Mouse (Mus musculus): ENCODE results near the gene Tekt1.

The Tekt1 gene

GRCm38 (mm10) chr11:72393243-72393642 lies 31.0 kb upstream of the Tekt1 start:
- in situ Hi-C loops (cut with MboI; ENCODE audit: low sequenced_read_pairs) = no loop called here

- in situ Hi-C loops (cut with MboI; ENCODE audit: low sequenced_read_pairs) = no loop called here
Measured at GRCm38 (mm10) chr11:72391181-72391580, 28.9 kb upstream of the Tekt1 start.

- in situ Hi-C loops (cut with MboI; ENCODE audit: low sequenced_read_pairs) = no loop called here
Measured at GRCm38 (mm10) chr11:72389407-72390142, 27.3 kb upstream of the Tekt1 start.

GRCm38 (mm10) chr11:72388113-72388529 lies 25.9 kb upstream of the Tekt1 start:
- in situ Hi-C loops (cut with MboI; ENCODE audit: low sequenced_read_pairs) = no loop called here

GRCm38 (mm10) chr11:72379351-72379750 lies 17.1 kb upstream of the Tekt1 start:
- in situ Hi-C loops (cut with MboI; ENCODE audit: low sequenced_read_pairs) = no loop called here

GRCm38 (mm10) chr11:72378222-72378621 lies 16.0 kb upstream of the Tekt1 start:
- in situ Hi-C loops (cut with MboI; ENCODE audit: low sequenced_read_pairs) = no loop called here

GRCm38 (mm10) chr11:72376562-72376961 lies 14.3 kb upstream of the Tekt1 start:
- in situ Hi-C loops (cut with MboI; ENCODE audit: low sequenced_read_pairs) = no loop called here

- in situ Hi-C loops (cut with MboI; ENCODE audit: low sequenced_read_pairs) = no loop called here
Measured at GRCm38 (mm10) chr11:72369904-72370672, 7.8 kb upstream of the Tekt1 start.

- in situ Hi-C loops (cut with MboI; ENCODE audit: low sequenced_read_pairs) = no loop called here
Measured at GRCm38 (mm10) chr11:72367934-72368674, 5.9 kb upstream of the Tekt1 start.

- in situ Hi-C loops (cut with MboI; ENCODE audit: low sequenced_read_pairs) = no loop called here
Measured at GRCm38 (mm10) chr11:72366126-72366525, 3.9 kb upstream of the Tekt1 start.

- in situ Hi-C loops (cut with MboI; ENCODE audit: low sequenced_read_pairs) = no loop called here
Measured at GRCm38 (mm10) chr11:72364526-72364925, 2.3 kb upstream of the Tekt1 start.

GRCm38 (mm10) chr11:72363523-72364240 lies 1.4 kb upstream of the Tekt1 start:
- in situ Hi-C loops (cut with MboI; ENCODE audit: low sequenced_read_pairs) = no loop called here

- in situ Hi-C loops (cut with MboI; ENCODE audit: low sequenced_read_pairs) = no loop called here
Measured at GRCm38 (mm10) chr11:72361385-72362346, 576 bp downstream of the Tekt1 start.

- in situ Hi-C loops (cut with MboI; ENCODE audit: low sequenced_read_pairs) = loop anchor here (10.0 kb wide), 1 partner anchor 200 kb away; the partner anchor contains the start of gene Spns3
Measured at GRCm38 (mm10) chr11:72354971-72355728, 7.1 kb downstream of the Tekt1 start.

GRCm38 (mm10) chr11:72353186-72353585 lies 9.1 kb downstream of the Tekt1 start:
- in situ Hi-C loops (cut with MboI; ENCODE audit: low sequenced_read_pairs) = loop anchor here (10.0 kb wide), 1 partner anchor 202 kb away; the partner anchor contains the start of gene Spns3

- in situ Hi-C loops (cut with MboI; ENCODE audit: low sequenced_read_pairs) = loop anchor here (10.0 kb wide), 1 partner anchor 203 kb away; the partner anchor contains the start of gene Spns3
Measured at GRCm38 (mm10) chr11:72352272-72352671, 10.0 kb downstream of the Tekt1 start.

GRCm38 (mm10) chr11:72349652-72350051 lies 12.6 kb downstream of the Tekt1 start:
- in situ Hi-C loops (cut with MboI; ENCODE audit: low sequenced_read_pairs) = loop anchor here (10.0 kb wide), 1 partner anchor 205 kb away; the partner anchor contains the start of gene Spns3

- in situ Hi-C loops (cut with MboI; ENCODE audit: low sequenced_read_pairs) = no loop called here
Measured at GRCm38 (mm10) chr11:72349016-72349415, 13.2 kb downstream of the Tekt1 start.

- in situ Hi-C loops (cut with MboI; ENCODE audit: low sequenced_read_pairs) = no loop called here
Measured at GRCm38 (mm10) chr11:72348563-72348962, 13.7 kb downstream of the Tekt1 start.

Measured in CH12F3 (cell line).